Mouse (Mus musculus): ENCODE results near the gene Olfr98.

DNA sequence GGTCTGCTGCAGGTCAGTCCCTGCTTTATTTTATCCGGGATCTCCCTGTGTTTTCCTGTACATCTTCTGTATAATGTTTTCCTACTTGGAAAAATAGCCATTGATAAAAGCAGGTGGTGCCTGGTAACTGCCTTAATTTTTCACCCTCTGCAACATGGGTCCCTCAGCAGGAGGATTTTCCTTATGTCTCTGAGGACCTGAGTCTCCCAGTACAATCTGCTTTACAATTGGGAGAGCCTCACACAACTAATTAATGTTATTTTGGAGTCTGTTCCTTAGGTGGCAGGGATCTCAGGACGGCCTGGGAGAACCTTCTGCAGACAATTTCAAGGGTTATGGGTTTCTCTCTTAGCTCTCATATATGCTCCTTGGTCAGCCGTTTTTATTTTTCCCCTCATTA lies 50.5 kb downstream of the Olfr98 start, which contains the start of gene Olfr95:
- TF ChIP-seq CTCF (IDR thresholded peaks at IDR 0.05; ENCODE audit: low read depth, low read length), result no peak
- TF ChIP-seq POLR2A (IDR thresholded peaks at IDR 0.05; ENCODE audit: borderline replicate concordance, low read depth, low read length), result no peak
